Mouse (Mus musculus) midbrain, embryonic 15.5 days (tissue): ENCODE results near the gene Tas2r123. TPM values are rescaled to one million over a fixed set of nuclear protein-coding genes. Genes with fewer than 3 reads are reported as not detected.

Experiments
- ATAC-seq: fragments of 200-750 bp; cut with Nextera tagmentation; replicated peaks from 2 replicates; pipeline ENCODE4 v1.8.0; 2017; ENCODE audit warnings: moderate TSS enrichment
- H3K27ac ChIP-seq: fragments of 300-500 bp; sonication (generic); 2 replicates; pipeline ENCODE4 v1.5.1; 2015; ENCODE audit warnings: mild to moderate bottlenecking, inconsistent platforms
- H3K27me3 ChIP-seq: fragments of 300-500 bp; sonication (generic); replicated peaks from 2 replicates; pipeline ENCODE4 v1.6.1; 2015; ENCODE audit warnings: inconsistent platforms
- H3K36me3 ChIP-seq: fragments of 300-500 bp; sonication (generic); replicated peaks from 2 replicates; pipeline ENCODE4 v1.6.1; 2015; ENCODE audit warnings: inconsistent platforms
- H3K4me1 ChIP-seq: fragments of 300-500 bp; sonication (generic); 2 replicates; pipeline ENCODE4 v1.6.1; 2015; ENCODE audit warnings: inconsistent platforms
- H3K4me2 ChIP-seq: fragments of 300-500 bp; sonication (generic); 2 replicates; pipeline ENCODE4 v1.6.1; 2015; ENCODE audit warnings: inconsistent platforms, mild to moderate bottlenecking, moderate library complexity
- H3K4me3 ChIP-seq: fragments of 300-500 bp; sonication (generic); 2 replicates; pipeline ENCODE4 v1.5.1; 2015; ENCODE audit warnings: mild to moderate bottlenecking, inconsistent platforms
- H3K9ac ChIP-seq: fragments of 300-500 bp; sonication (generic); 2 replicates; pipeline ENCODE4 v1.6.1; 2015; ENCODE audit warnings: mild to moderate bottlenecking, inconsistent platforms
- H3K9me3 ChIP-seq: fragments of 300-500 bp; sonication (generic); 2 replicates; pipeline ENCODE4 v1.6.1; 2016; ENCODE audit warnings: inconsistent platforms
- WGBS: fragments of 180-500 bp; shearing (Covaris S2); methylation state at CpG from one replicate; pipeline ENCODE4 v1.1.7; 2015; ENCODE audit warnings: mixed read lengths; 5-methylcytosine and 5-hydroxymethylcytosine counted together
- polyA plus RNA-seq: library from polyadenylated mRNA; unstranded; fragments of >200 nt; fragmentation: Nextera tagmentation; extraction: Ambion mirVana; gene quantifications from 2 replicates; pipeline ENCODE4 v1.2.1, GENCODE M21; 2015

Tas2r123 gene
- not detected in 2 replicates for polyA plus RNA-seq

- Histone ChIP-seq H3K4me1 (no peaks in the 10 kb centered on the region), H3K4me2 (no peak within 1 kb of the TSS), H3K36me3 (no peaks in the 10 kb centered on the region), H3K27ac (no peak within 1 kb of the TSS), H3K27me3 (no peaks in the 10 kb centered on the region), H3K9me3 (no peaks in the 10 kb centered on the region), H3K4me3 (no peak within 1 kb of the TSS), H3K9ac (no peak within 1 kb of the TSS)
- 74% methylated on average over 1 of the region's 1 CpGs for WGBS
- ATAC-seq, result no peak
Measured at GRCm38 (mm10) chr6:132846842-132847241, at the start of gene Tas2r123. Gene Tas2r123 (plus strand): TSS chr6:132847142.

DNA sequence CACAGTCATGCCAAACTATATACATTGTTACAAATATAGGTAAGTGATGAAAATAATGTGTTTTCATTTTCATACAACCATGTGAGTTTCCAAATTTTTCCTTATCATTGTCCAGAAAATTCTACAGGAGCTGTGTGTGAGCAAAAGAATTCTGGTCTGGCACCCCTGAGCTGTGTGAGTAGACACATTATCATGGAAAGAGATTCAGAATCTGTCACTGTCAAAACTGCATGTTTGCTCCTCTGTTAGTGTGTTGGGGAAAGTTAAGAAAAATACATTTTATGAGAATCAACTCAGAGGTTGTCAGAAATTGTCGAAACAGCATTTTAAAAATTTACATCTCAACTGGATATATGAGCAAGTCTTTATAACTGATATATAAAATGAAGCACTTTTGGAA is 44.4 kb upstream of the Tas2r123 start, which contains the start of gene Tas2r117:
Gene Tas2r117, plus strand, starts transcription at position 301 of the 400 bp plus-strand sequence.
- no peak within 1 kb of the TSS for H3K27ac ChIP-seq
- no peaks in the 10 kb centered on the region for H3K36me3 ChIP-seq
- H3K4me2 ChIP-seq, result no peak within 1 kb of the TSS
- 85% methylated on average over 1 of the region's 1 CpGs for WGBS
- H3K4me1 ChIP-seq, result no peaks in the 10 kb centered on the region
- no peak within 1 kb of the TSS for H3K9ac ChIP-seq
- no peak within 1 kb of the TSS for H3K4me3 ChIP-seq
- no peak for ATAC-seq
- no peaks in the 10 kb centered on the region for H3K27me3 ChIP-seq
- no peaks in the 10 kb centered on the region for H3K9me3 ChIP-seq

- Histone ChIP-seq H3K4me3 (no peak within 1 kb of the TSS), H3K27ac (no peak within 1 kb of the TSS), H3K4me2 (no peak within 1 kb of the TSS), H3K4me1 (no peaks in the 10 kb centered on the region), H3K9me3 (no peaks in the 10 kb centered on the region), H3K27me3 (no peaks in the 10 kb centered on the region), H3K36me3 (no peaks in the 10 kb centered on the region), H3K9ac (no peak within 1 kb of the TSS)
- 70% methylated on average over 1 of the region's 1 CpGs for WGBS
- ATAC-seq, result no peak
Measured at GRCm38 (mm10) chr6:132855138-132855537, 8.2 kb downstream of the Tas2r123 start, which contains the start of gene Tas2r116. Gene Tas2r116 (plus strand): TSS chr6:132855438.

GRCm38 (mm10) chr6:132867708-132868107 is 20.8 kb downstream of the Tas2r123 start, which contains the start of gene Tas2r110:
Gene Tas2r110 (plus strand): TSS chr6:132868008.
- Histone ChIP-seq H3K9ac (no peak within 1 kb of the TSS), H3K27ac (no peak within 1 kb of the TSS), H3K36me3 (no peaks in the 10 kb centered on the region), H3K4me1 (no peaks in the 10 kb centered on the region), H3K4me3 (no peak within 1 kb of the TSS), H3K4me2 (no peak within 1 kb of the TSS), H3K27me3 (no peaks in the 10 kb centered on the region), H3K9me3 (no peaks in the 10 kb centered on the region)
- no peak for ATAC-seq

GRCm38 (mm10) chr6:132892711-132893110 is 45.8 kb downstream of the Tas2r123 start, which contains the start of gene Tas2r113:
Gene Tas2r113 (plus strand): TSS chr6:132893011.
- Histone ChIP-seq H3K4me1 (no peaks in the 10 kb centered on the region), H3K27me3 (no peaks in the 10 kb centered on the region), H3K36me3 (no peaks in the 10 kb centered on the region), H3K27ac (no peak within 1 kb of the TSS), H3K4me3 (no peak within 1 kb of the TSS), H3K9me3 (no peaks in the 10 kb centered on the region), H3K4me2 (no peak within 1 kb of the TSS), H3K9ac (no peak within 1 kb of the TSS)
- ATAC-seq, result no peak
- 82% methylated on average over 1 of the region's 1 CpGs for WGBS

Other genes with a start within 250 kb of the Tas2r123 start
- not detected in 2 replicates for gene A630073D07Rik, start 195.6 kb upstream of the Tas2r123 start, polyA plus RNA-seq
- gene Tas2r120, start 190.2 kb upstream of the Tas2r123 start, polyA plus RNA-seq, result not detected in 2 replicates
- gene Tas2r121, start 146.1 kb upstream of the Tas2r123 start, polyA plus RNA-seq, result not detected in 2 replicates
- not detected in 2 replicates for gene Tas2r122, start 135.2 kb upstream of the Tas2r123 start, polyA plus RNA-seq
- gene Tas2r115, start 109.1 kb upstream of the Tas2r123 start, polyA plus RNA-seq, result not detected in 2 replicates
- not detected in 2 replicates for gene Tas2r124, start 92.4 kb upstream of the Tas2r123 start, polyA plus RNA-seq
- not detected in 2 replicates for gene Tas2r102, start 85.0 kb upstream of the Tas2r123 start, polyA plus RNA-seq
- not detected in 2 replicates for gene Tas2r136, start 69.0 kb upstream of the Tas2r123 start, polyA plus RNA-seq
- gene Tas2r117, start 44.3 kb upstream of the Tas2r123 start, polyA plus RNA-seq, result not detected in 2 replicates
- gene Tas2r116, start 8.3 kb downstream of the Tas2r123 start, polyA plus RNA-seq, result not detected in 2 replicates
- gene Tas2r110, start 20.9 kb downstream of the Tas2r123 start, polyA plus RNA-seq, result not detected in 2 replicates
- not detected in 2 replicates for gene Tas2r113, start 45.9 kb downstream of the Tas2r123 start, polyA plus RNA-seq
- not detected in 2 replicates for gene Tas2r125, start 62.5 kb downstream of the Tas2r123 start, polyA plus RNA-seq
- gene Tas2r129, start 104.0 kb downstream of the Tas2r123 start, polyA plus RNA-seq, result not detected in 2 replicates
- not detected in 2 replicates for gene Tas2r131, start 110.8 kb downstream of the Tas2r123 start, polyA plus RNA-seq
- gene Tas2r109, start 133.8 kb downstream of the Tas2r123 start, polyA plus RNA-seq, result not detected in 2 replicates
- not detected in 2 replicates for gene Tas2r103, start 190.0 kb downstream of the Tas2r123 start, polyA plus RNA-seq
- gene Tas2r140, start 208.7 kb downstream of the Tas2r123 start, polyA plus RNA-seq, result not detected in 2 replicates